Mouse (Mus musculus): ENCODE data around the gene Mlec. TPM values are rescaled to one million over a fixed set of nuclear protein-coding genes. Genes with fewer than 3 reads are reported as not detected.

The Mlec gene
- polyA plus RNA-seq, 1 experiment from 2014 or later, result 294 TPM

DNA sequence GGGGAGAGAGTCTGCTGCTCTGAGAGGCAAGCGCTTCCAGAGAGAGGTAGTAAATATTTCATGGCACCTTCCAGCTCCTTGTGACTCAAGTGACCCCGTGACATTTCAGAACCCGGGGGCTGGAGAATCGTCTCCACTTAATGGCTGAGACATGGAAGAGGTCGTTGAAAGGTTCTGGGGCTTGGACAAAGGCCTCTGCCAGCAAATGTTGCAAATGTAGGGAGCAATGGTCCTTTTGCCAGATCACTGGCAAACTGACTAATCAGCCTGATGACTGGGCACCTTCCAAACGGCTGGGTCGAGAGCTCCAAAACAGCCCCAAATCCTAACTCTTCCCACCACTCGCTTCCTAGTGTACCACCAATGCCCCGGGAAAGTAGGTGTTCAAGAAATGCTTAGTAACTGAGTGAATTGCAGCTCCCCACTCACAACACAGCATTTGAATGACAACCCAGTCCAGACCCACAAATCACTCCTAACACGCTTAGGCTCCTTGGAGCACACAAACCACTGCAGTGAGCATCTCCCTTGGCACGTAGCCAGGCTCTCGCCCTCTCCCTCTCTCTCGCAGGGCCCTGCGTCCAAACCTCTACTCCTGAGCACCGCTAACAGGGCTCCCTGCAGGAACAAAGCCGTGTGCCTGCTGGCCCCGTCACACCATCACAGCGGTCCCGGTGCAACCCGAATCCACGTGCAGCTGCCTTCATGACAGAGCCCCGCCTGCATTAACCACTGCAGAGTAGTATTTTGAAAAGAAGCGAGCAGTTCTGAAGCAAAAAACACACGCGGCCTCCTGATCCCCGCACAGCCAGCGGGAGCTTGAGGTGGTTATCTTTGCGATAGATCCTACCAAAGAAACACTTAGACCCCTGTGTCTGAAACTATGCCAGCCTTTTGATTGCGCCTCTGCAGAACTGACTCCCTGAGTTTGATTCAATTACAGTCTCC, 34.2 kb upstream of the Mlec start:
- no peak for TF ChIP-seq CTCF (IDR thresholded peaks at IDR 0.05)
- ATAC-seq (no peak), DNase-seq (ENCODE audit: low read depth, low spot score) (no peak)
- CTCF ChIA-PET, result interaction anchor here (1.4 to 1.6 kb wide), 2 partner anchors 8 to 59 kb away, joined by 3 read pairs; no protein-coding TSS in a partner anchor
- H3K27me3 ChIP-seq, result peaks cover 27% of the 10 kb centered on the region
- in situ Hi-C loops (cut with MboI; ENCODE audit: low pct_unique_long_range_greater_than_20kb), result no loop called here
- POLR2A ChIA-PET, result interaction anchor here (0.5 kb wide), 1 partner anchor 74 kb away, joined by 3 read pairs; no protein-coding TSS in a partner anchor

DNA sequence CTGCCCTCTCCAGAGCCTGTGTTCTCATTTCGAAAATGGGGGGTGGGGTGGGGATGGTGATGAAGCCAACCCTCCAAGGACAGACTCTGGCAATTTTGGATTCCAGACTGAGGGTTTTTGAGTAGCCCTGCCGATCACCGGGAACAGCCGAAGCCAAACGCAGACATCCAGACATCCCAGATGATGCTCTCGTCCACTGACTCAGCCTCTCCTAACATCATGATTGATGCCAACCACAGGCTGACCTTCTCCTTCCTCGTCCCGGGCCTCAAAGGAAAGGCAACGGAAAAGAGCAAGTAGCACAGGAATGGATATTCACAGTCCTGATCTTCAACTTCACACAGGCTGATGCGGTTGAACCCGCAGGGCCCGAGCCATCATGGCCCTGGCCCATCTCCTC, 32.1 kb upstream of the Mlec start:
- ATAC-seq (no peak), DNase-seq (ENCODE audit: low read depth, low spot score) (no peak)
- TF ChIP-seq CTCF (IDR thresholded peaks at IDR 0.05), result no peak
- H3K27me3 ChIP-seq, result peaks cover 19% of the 10 kb centered on the region
- in situ Hi-C loops (cut with MboI; ENCODE audit: low pct_unique_long_range_greater_than_20kb), result no loop called here
- ChIA-PET CTCF (no interaction called here), POLR2A (interaction anchor here (0.6 kb wide), 1 partner anchor 492 kb away, joined by 4 read pairs; no protein-coding TSS in a partner anchor)

DNA sequence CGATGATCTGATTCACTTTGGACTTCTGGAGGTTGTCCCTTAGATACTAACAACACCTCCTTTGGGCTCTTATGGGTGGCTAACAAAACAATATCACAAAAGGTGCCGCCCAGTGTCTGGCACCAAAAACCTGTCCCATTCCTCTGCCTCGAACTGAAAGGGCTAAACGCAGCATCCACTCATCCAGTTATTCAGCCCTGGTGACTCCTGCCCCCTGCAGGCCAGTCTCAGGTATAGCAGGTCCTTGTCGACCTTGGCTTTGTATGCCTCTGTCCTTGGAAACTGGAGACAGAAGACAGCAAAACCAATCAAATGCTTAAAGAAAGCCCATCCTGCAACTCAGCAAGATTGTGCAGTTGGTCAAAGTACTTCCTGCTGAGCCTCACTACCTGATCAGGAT, 30.8 kb upstream of the Mlec start:
- in situ Hi-C loops (cut with MboI; ENCODE audit: low pct_unique_long_range_greater_than_20kb), result loop anchor here (5.0 kb wide), 1 partner anchor 48 kb away; the partner anchor contains the start of gene Pop5
- no peak for ATAC-seq
- ChIA-PET POLR2A (interaction anchor here (1.0 kb wide), 1 partner anchor 10 kb away, joined by 3 read pairs; no protein-coding TSS in a partner anchor), CTCF (interaction anchor here (1.4 to 1.5 kb wide), 2 partner anchors 10 to 25 kb away, joined by 3 to 5 read pairs; no protein-coding TSS in a partner anchor)
- DNase-seq (ENCODE audit: low read depth, low spot score), result no peak
- no peak for TF ChIP-seq CTCF (IDR thresholded peaks at IDR 0.05)
- peaks cover 11% of the 10 kb centered on the region for H3K27me3 ChIP-seq

DNA sequence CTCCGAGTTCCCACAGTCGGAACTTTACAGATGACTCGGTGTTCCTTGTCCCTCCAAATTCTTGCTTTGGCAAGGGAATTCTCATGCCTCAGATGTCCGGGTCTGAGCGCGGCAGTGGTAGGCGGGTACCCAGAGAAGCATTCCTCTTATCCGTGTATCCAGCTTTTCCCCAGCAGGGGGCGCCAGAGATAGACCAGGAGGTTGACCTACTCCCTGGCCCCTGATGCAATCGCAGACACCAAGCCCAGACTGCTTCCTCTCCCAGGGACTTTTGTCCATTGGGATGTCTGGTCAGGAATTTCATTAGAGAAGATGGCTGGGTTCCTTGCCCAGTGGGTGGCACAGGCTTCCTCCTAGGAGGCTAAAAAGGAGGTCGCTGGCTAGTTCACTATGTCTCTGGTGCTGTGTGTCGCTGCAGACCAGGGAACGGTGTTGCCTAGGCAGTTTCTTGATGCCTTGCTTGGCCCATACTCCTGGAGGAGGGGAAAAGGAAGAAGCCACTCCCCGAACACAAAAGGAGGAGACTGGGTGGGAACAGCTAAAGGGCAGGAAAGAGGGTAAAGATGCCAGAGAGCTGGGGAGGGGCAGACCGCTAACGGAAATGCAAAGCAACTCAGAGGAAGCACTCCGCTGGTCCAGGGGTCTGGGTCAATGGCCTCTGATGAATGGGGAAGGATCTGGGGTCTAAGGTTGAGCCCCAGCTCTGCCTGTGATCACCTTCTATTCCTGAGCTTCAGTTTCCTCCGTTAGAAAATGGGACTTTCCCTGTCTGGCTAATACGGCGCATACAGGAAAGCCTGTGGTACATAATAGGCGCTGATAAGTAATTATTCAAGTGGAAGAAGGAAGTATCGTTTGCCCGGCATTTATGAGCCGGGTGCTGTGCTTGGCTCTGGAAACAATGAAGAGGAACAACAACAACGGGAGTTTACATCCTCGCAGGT, 29.5 kb upstream of the Mlec start:
- in situ Hi-C loops (cut with MboI; ENCODE audit: low pct_unique_long_range_greater_than_20kb), result loop anchor here (5.0 kb wide), 1 partner anchor 50 kb away; the partner anchor contains the start of gene Pop5
- peaks cover 3% of the 10 kb centered on the region for H3K27me3 ChIP-seq
- ChIA-PET CTCF (interaction anchor here (0.8 to 1.5 kb wide), 9 partner anchors 9 to 49 kb away, joined by 3 to 5 read pairs (median 3); no protein-coding TSS in a partner anchor), POLR2A (no interaction called here)
- DNase-seq (ENCODE audit: low read depth, low spot score) (peak; percentile 12), ATAC-seq (peak; percentile 48)
- TF ChIP-seq CTCF (IDR thresholded peaks at IDR 0.05), result no peak

DNA sequence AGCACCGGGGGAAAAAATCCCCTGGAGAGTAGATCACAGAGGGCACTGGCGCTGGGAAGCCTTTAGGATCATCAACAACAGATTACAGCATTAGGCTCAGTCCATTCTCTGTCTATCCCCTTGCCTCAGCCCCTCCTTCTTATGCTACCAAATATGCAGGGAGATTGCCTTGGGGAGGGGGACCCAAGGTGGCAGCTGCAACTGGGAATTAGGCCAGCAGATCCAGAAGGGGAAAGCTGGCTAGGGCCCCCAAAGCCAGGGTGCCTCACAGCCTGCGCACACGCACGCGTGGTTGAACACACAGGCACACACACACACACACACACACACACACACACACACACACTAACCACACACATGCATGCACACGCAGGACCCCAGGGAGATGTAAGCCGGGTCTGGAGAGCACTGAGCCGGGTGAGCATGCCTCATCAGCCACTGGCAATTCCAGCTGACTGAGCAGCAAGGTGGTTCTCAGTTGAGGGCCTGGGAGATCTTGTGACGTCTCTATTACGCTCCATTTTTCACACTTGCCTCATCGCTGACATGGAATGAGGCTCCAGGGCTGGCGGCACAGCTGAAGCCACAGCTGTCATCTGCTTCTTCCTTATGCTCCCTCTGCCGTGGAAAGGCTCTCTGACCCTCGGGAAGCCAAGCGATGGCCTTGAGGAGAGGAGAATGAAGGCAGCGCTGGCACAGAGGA, 28.5 kb upstream of the Mlec start:
- ChIA-PET POLR2A (interaction anchor here (0.6 kb wide), 2 partner anchors 30 to 196 kb away, joined by 4 read pairs; no protein-coding TSS in a partner anchor), CTCF (interaction anchor here (0.7 to 1.4 kb wide), 7 partner anchors 10 to 50 kb away, joined by 3 to 4 read pairs (median 3); no protein-coding TSS in a partner anchor)
- ATAC-seq (peak; percentile 37), DNase-seq (ENCODE audit: low read depth, low spot score) (peak; percentile 34)
- in situ Hi-C loops (cut with MboI; ENCODE audit: low pct_unique_long_range_greater_than_20kb), result loop anchor here (5.0 kb wide), 1 partner anchor 51 kb away; the partner anchor contains the start of gene Pop5
- TF ChIP-seq CTCF (IDR thresholded peaks at IDR 0.05), result no peak
- H3K27me3 ChIP-seq, result no peaks in the 10 kb centered on the region

GRCm38 (mm10) chr5:115184726-115185125, 26.7 kb upstream of the Mlec start:
- no peak for DNase-seq (ENCODE audit: low read depth, low spot score)
- no peaks in the 10 kb centered on the region for H3K27me3 ChIP-seq
- ATAC-seq, result no peak
- ChIA-PET POLR2A (interaction anchor here (0.7 kb wide), 1 partner anchor 64 kb away, joined by 5 read pairs; no protein-coding TSS in a partner anchor), CTCF (no interaction called here)
- in situ Hi-C loops (cut with MboI; ENCODE audit: low pct_unique_long_range_greater_than_20kb), result loop anchor here (5.0 kb wide), 1 partner anchor 53 kb away; the partner anchor contains the start of gene Pop5
- TF ChIP-seq CTCF (IDR thresholded peaks at IDR 0.05), result no peak

DNA sequence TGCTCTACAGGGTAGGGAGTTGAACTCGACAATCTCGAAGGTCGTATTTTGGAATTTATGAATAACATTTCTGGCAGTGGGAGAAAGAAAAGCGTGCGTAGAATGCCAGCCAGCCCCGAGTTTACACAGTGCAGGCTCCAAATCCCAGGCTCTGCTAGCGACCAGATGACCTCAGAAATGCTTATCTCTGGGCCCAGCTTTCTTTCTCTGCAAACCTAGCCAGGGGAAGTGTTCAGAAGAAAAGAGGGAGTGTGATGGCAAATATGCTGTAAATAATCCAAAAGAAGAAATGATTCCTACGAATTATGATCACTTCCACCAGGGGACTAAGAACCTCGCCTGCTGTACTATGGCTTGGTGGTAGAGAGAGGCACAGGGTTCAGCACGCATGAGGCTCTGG, 25.5 kb upstream of the Mlec start:
- DNase-seq (ENCODE audit: low read depth, low spot score) (no peak), ATAC-seq (no peak)
- ChIA-PET POLR2A (no interaction called here), CTCF (no interaction called here)
- no peak for TF ChIP-seq CTCF (IDR thresholded peaks at IDR 0.05)
- H3K27me3 ChIP-seq, result no peaks in the 10 kb centered on the region
- in situ Hi-C loops (cut with MboI; ENCODE audit: low pct_unique_long_range_greater_than_20kb), result no loop called here

- POLR2A ChIA-PET, result no interaction called here
- in situ Hi-C loops (cut with MboI; ENCODE audit: low pct_unique_long_range_greater_than_20kb), result no loop called here
- DNase-seq (ENCODE audit: low read depth, low spot score) (no peak), ATAC-seq (no peak)
- CTCF ChIA-PET, result no interaction called here
- H3K27me3 ChIP-seq, result no peaks in the 10 kb centered on the region
- TF ChIP-seq CTCF (IDR thresholded peaks at IDR 0.05), result no peak
Observed at GRCm38 (mm10) chr5:115182925-115183324, 24.9 kb upstream of the Mlec start.

GRCm38 (mm10) chr5:115181248-115181940, 23.4 kb upstream of the Mlec start:
- POLR2A ChIA-PET, result interaction anchor here (0.7 kb wide), 2 partner anchors 13 to 652 kb away, joined by 3 read pairs; no protein-coding TSS in a partner anchor
- in situ Hi-C loops (cut with MboI; ENCODE audit: low pct_unique_long_range_greater_than_20kb), result no loop called here

More at GRCm38 (mm10) chr5:115181248-115181940, 23.4 kb upstream of the Mlec start:
- ATAC-seq (no peak), DNase-seq (ENCODE audit: low read depth, low spot score) (no peak)
- TF ChIP-seq CTCF (IDR thresholded peaks at IDR 0.05), result no peak
- CTCF ChIA-PET, result interaction anchor here (0.9 kb wide), 1 partner anchor 48 kb away, joined by 3 read pairs; no protein-coding TSS in a partner anchor
- H3K27me3 ChIP-seq, result peaks cover under 1% of the 10 kb centered on the region
